Mouse (Mus musculus): ENCODE measurements around the gene Gclm. TPM values are rescaled to one million over a fixed set of nuclear protein-coding genes. Genes with fewer than 3 reads are reported as not detected.
"Not testable (repeated sequence)": the region's sequence is repeated elsewhere in the genome, so short reads cannot be mapped to it uniquely, and the experiment has no call there.

Gclm gene
- polyA plus RNA-seq, 1 experiment from 2014 or later = 41.4 TPM

DNA sequence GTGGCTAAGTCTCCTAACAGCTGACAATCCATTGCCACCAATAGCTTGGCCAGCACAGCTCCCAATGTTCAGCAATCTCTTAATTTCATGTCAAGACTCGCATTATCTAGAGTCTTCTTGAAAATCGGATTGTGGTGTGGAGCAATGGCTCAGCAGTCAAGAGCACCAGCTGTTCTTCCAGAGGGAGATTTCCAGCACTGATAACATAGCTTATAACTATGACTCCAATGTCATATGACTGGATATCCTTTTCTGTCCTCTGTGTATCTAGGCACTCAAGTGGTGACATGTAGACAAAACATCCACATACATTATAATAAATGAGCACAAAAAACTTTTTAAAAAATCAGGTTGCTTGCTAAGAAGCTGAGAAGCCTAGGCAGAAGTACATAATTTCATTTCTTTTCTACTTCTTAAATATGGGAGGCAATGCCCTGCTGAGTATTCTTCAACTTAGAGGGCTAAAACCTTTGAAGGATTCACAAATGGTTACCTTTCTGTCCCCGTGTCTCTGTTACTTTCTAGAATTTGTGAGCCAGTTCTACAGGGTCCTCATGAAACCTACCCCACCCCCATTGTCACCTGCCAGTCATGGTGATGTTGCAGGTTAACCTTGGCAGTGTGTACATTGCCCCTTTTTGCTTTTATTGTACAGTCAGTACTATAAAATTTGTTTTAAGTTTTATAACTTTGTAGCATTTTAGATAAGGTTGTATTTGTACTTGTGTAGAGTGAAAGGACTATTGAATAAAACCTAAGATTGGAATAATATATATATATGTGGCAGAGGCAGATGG, 23.9 kb upstream of the Gclm start:
- H3K4me1 ChIP-seq (ENCODE audit: control insufficient read depth, insufficient read depth, low read length) = no peaks in the 10 kb centered on the region
- no peak overlapping the region for H3K4me3 ChIP-seq (ENCODE audit: low read depth, low read length)
- H3K9ac ChIP-seq (ENCODE audit: low read depth, low read length) = no peak overlapping the region
- H3K4me2 ChIP-seq (ENCODE audit: low read length) = no peak overlapping the region
- H3K9me3 ChIP-seq (replicated peaks; ENCODE audit: control insufficient read depth, low read length, poor library complexity, severe bottlenecking) = no peaks in the 10 kb centered on the region
- H3K27ac ChIP-seq (ENCODE audit: low read length) = no peak overlapping the region
- H3K27me3 ChIP-seq (ENCODE audit: control insufficient read depth, insufficient read depth, low read depth, low read length) = no peaks in the 10 kb centered on the region
- no peak for ATAC-seq
- 88% methylated on average over 3 of the region's 3 CpGs for WGBS
- H3K36me3 ChIP-seq (ENCODE audit: control insufficient read depth, insufficient read depth, low read length) = no peaks in the 10 kb centered on the region

DNA sequence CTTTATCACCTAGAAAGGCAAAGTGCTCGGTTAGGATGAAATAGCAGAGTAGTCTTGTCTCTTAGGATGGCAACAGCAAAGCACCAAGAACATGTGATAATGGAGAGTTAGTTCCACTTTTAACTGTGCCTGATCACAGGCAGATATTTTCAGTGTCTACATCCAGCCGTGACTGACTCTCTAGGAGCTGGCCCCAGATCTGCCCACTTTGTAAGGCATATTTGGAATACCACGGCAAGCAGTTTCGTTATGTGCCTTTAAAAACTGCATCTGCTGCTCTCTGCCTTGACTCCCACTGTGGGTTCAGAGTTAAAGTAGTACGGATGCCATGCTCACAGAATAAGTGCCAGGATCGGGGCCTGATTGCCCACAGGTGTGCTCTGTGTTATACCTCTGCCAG, 18.4 kb upstream of the Gclm start:
- ATAC-seq; H3K27ac ChIP-seq (ENCODE audit: low read length); H3K36me3 ChIP-seq (ENCODE audit: control insufficient read depth, insufficient read depth, low read length); H3K9ac ChIP-seq (ENCODE audit: low read depth, low read length); H3K4me2 ChIP-seq (ENCODE audit: low read length); H3K27me3 ChIP-seq (ENCODE audit: control insufficient read depth, insufficient read depth, low read depth, low read length); H3K4me3 ChIP-seq (ENCODE audit: low read depth, low read length); H3K4me1 ChIP-seq (ENCODE audit: control insufficient read depth, insufficient read depth, low read length); H3K9me3 ChIP-seq (replicated peaks; ENCODE audit: control insufficient read depth, low read length, poor library complexity, severe bottlenecking): not testable (repeated sequence)
- WGBS = 78% methylated on average over 6 of the region's 6 CpGs

DNA sequence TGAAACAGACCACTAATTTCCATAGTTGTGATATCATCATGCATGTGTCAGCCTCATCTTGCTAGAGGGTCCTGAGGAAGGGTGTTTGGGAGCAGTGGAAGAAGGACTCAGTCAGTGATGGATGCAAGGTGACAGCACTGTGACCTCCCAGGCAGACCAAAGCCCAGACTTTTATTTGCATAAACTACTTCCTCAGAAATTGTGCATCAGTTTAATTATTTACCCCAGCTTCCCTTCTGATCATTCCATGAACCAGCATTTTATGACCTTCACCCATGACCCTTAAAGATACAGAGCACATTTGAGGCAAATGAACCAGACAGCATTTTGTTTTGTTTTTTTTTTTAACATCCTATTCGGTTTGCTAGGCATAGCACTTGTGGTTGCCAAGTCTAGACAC, 9.6 kb upstream of the Gclm start:
- Histone ChIP-seq H3K9me3 (replicated peaks; ENCODE audit: control insufficient read depth, low read length, poor library complexity, severe bottlenecking) (no peaks in the 10 kb centered on the region), H3K4me1 (ENCODE audit: control insufficient read depth, insufficient read depth, low read length) (no peaks in the 10 kb centered on the region), H3K4me2 (ENCODE audit: low read length) (no peak overlapping the region), H3K27ac (ENCODE audit: low read length) (no peak overlapping the region), H3K9ac (ENCODE audit: low read depth, low read length) (no peak overlapping the region), H3K27me3 (ENCODE audit: control insufficient read depth, insufficient read depth, low read depth, low read length) (no peaks in the 10 kb centered on the region), H3K36me3 (ENCODE audit: control insufficient read depth, insufficient read depth, low read length) (no peaks in the 10 kb centered on the region), H3K4me3 (ENCODE audit: low read depth, low read length) (no peak overlapping the region)
- 66% methylated on average over 1 of the region's 1 CpGs for WGBS
- ATAC-seq = no peak

DNA sequence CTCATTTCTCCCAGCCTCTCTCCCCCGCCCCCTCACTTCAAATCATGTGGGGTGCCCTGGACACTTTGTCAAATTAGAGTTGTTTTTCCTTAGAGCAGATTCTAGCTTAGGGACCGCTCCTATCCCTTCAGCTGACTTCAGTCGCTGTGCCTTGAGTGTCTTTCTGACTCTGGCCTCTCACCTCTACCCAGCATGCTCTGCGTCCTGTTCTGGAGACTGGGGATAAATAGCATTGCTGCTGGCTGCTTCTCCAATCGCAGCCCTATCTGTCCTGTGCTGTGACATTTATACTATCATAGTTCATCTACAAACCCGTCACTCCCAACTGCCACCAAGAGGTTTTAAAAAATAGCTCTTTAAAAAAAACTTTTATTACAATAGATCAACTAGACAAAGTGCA, 2.5 kb upstream of the Gclm start:
- Histone ChIP-seq H3K9ac (ENCODE audit: low read depth, low read length) (no peak overlapping the region), H3K36me3 (ENCODE audit: control insufficient read depth, insufficient read depth, low read length) (no peaks in the 10 kb centered on the region), H3K9me3 (replicated peaks; ENCODE audit: control insufficient read depth, low read length, poor library complexity, severe bottlenecking) (no peaks in the 10 kb centered on the region), H3K4me2 (ENCODE audit: low read length) (no peak overlapping the region), H3K27me3 (ENCODE audit: control insufficient read depth, insufficient read depth, low read depth, low read length) (no peaks in the 10 kb centered on the region), H3K27ac (ENCODE audit: low read length) (no peak overlapping the region), H3K4me3 (ENCODE audit: low read depth, low read length) (no peak overlapping the region), H3K4me1 (ENCODE audit: control insufficient read depth, insufficient read depth, low read length) (peaks cover 17% of the 10 kb centered on the region)
- no peak for ATAC-seq
- WGBS = 50% methylated on average over 6 of the region's 6 CpGs

DNA sequence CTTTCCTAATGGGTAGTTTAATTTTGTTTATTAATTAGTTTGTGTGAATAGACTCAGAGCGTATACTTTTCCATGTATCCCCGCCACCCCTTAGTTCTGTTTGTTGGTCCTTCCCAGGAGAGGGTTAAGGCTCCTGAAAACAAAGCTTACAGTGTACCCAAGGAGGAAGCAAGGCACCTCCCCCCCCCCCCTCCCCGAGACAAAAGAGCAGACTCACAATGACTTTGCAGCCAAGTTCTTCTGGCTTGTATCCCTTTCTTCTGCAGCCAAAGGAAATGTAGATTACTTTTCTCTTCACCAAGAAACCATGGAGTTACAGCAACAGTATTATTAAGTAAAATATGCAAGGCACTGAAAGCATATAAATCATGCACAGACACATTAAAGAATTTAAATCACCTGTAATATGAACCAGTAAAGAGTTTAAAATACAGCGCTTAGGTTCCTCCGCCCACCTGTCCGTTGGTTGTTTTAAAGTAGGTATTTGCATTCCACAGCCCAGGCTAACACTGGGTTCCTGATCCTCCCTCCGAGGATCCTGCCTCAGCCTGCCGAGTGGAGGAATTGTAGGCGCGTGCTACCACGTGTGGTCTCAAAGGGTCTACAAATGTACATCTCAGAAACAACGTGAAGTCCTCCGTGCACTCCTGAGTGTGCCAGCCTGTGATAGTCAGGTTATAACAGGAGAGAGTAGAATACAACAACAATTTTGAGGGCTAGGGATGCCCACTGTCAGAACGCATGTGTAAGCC, 1.8 kb upstream of the Gclm start:
- Histone ChIP-seq H3K36me3 (ENCODE audit: control insufficient read depth, insufficient read depth, low read length) (no peaks in the 10 kb centered on the region), H3K9ac (ENCODE audit: low read depth, low read length) (no peak overlapping the region), H3K4me2 (ENCODE audit: low read length) (no peak overlapping the region), H3K27me3 (ENCODE audit: control insufficient read depth, insufficient read depth, low read depth, low read length) (no peaks in the 10 kb centered on the region), H3K4me3 (ENCODE audit: low read depth, low read length) (no peak overlapping the region), H3K27ac (ENCODE audit: low read length) (no peak overlapping the region), H3K9me3 (replicated peaks; ENCODE audit: control insufficient read depth, low read length, poor library complexity, severe bottlenecking) (no peaks in the 10 kb centered on the region), H3K4me1 (ENCODE audit: control insufficient read depth, insufficient read depth, low read length) (peaks cover 18% of the 10 kb centered on the region)
- 50% methylated on average over 14 of the region's 14 CpGs for WGBS
- no peak for ATAC-seq

DNA sequence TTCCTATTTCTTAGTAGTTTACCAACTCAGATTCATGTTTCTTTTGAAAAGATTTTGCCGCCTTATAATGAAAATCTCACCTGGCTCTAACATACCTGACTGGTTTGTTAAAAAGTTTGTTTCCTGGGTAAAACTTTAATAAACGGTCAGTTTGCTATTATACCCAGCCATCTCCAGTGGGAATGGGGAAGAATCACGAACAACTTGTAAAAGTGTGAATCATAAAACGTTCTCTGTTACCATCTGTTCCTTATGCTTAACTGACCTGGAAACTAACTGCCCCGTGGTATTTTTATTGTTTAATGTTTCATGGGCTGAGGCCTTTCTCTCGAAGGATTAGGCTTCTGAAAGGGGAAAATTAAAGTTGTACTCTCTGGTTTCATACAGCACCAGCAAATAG, 598 bp upstream of the Gclm start:
- H3K9me3 ChIP-seq (replicated peaks; ENCODE audit: control insufficient read depth, low read length, poor library complexity, severe bottlenecking) = no peaks in the 10 kb centered on the region
- peak overlapping the region; percentile 63 for H3K4me2 ChIP-seq (ENCODE audit: low read length)
- peaks cover 18% of the 10 kb centered on the region for H3K4me1 ChIP-seq (ENCODE audit: control insufficient read depth, insufficient read depth, low read length)
- no peaks in the 10 kb centered on the region for H3K27me3 ChIP-seq (ENCODE audit: control insufficient read depth, insufficient read depth, low read depth, low read length)
- peak overlapping the region; percentile 45; the same call in 1 of the 2 replicates for H3K9ac ChIP-seq (ENCODE audit: low read depth, low read length)
- ATAC-seq = no peak; the same call in 1 of the 2 replicates
- 38% methylated on average over 6 of the region's 6 CpGs for WGBS
- no peak overlapping the region for H3K27ac ChIP-seq (ENCODE audit: low read length)
- H3K4me3 ChIP-seq (ENCODE audit: low read depth, low read length) = peak overlapping the region; percentile 68
- H3K36me3 ChIP-seq (ENCODE audit: control insufficient read depth, insufficient read depth, low read length) = no peaks in the 10 kb centered on the region

DNA sequence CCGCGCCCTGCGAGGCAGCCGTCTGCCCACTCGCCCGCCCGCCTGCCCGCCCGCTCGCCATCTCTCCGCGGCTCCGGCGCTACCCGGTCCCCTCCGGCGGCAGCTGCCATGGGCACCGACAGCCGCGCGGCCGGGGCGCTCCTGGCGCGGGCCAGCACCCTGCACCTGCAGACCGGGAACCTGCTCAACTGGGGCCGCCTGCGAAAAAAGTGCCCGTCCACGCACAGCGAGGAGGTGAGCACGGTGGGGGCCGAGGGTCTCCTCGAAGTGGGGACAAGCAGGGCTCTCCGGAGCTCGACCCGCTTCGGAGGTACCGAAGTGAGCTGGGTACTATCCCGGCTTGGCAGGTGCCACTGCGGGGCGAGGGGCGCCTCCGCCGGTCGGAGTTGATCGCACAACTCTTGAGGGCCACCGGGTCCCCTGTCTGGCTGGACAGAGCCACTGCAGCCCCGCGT, 548 bp downstream of the Gclm start:
- H3K27me3 ChIP-seq (ENCODE audit: control insufficient read depth, insufficient read depth, low read depth, low read length) = no peaks in the 10 kb centered on the region
- WGBS = under 1% methylated on average over 47 of the region's 50 CpGs

DNA sequence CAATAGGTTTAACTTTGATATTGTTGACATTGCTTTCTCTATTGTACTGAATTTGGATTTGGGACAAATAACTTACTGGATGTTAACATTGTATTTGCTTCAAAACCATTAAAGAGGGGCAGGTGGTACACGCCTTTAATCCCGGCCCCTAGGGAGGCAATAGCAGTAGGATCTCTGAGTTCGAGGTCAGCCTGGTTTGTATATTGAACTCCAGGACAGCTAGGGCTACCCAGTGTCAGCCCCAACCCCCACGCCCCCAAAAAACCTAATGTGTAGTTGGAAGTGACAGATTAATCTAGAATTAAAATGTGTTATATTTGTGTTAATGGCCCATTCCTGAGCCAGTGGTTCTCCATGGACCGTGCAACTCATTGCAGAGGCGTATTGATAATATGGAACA, 1.0 kb downstream of the Gclm start:
- no peaks in the 10 kb centered on the region for H3K9me3 ChIP-seq (replicated peaks; ENCODE audit: control insufficient read depth, low read length, poor library complexity, severe bottlenecking)
- H3K4me1 ChIP-seq (ENCODE audit: control insufficient read depth, insufficient read depth, low read length) = peaks cover 18% of the 10 kb centered on the region
- 24% methylated on average over 6 of the region's 6 CpGs for WGBS
- H3K27ac ChIP-seq (ENCODE audit: low read length) = no peak overlapping the region
- H3K36me3 ChIP-seq (ENCODE audit: control insufficient read depth, insufficient read depth, low read length) = no peaks in the 10 kb centered on the region
- peak overlapping the region; percentile 68 for H3K4me3 ChIP-seq (ENCODE audit: low read depth, low read length)
- no peak for ATAC-seq
- peak overlapping the region; percentile 87 for H3K9ac ChIP-seq (ENCODE audit: low read depth, low read length)
- H3K27me3 ChIP-seq (ENCODE audit: control insufficient read depth, insufficient read depth, low read depth, low read length) = no peaks in the 10 kb centered on the region
- peak overlapping the region; percentile 66 for H3K4me2 ChIP-seq (ENCODE audit: low read length)

More for the DNA sequence above, 548 bp downstream of the Gclm start:
- Histone ChIP-seq H3K4me2 (ENCODE audit: low read length) (peak overlapping the region; percentile 66), H3K9me3 (replicated peaks; ENCODE audit: control insufficient read depth, low read length, poor library complexity, severe bottlenecking) (no peaks in the 10 kb centered on the region), H3K27ac (ENCODE audit: low read length) (peak overlapping the region; percentile 93), H3K9ac (ENCODE audit: low read depth, low read length) (peak overlapping the region; percentile 87), H3K4me3 (ENCODE audit: low read depth, low read length) (peak overlapping the region; percentile 68), H3K4me1 (ENCODE audit: control insufficient read depth, insufficient read depth, low read length) (peaks cover 18% of the 10 kb centered on the region), H3K36me3 (ENCODE audit: control insufficient read depth, insufficient read depth, low read length) (no peaks in the 10 kb centered on the region)
- peak; percentile 70 for ATAC-seq
